Mouse (Mus musculus) T-helper 17 cell (primary cell): ENCODE results near the gene Lmbr1l.

ENCODE experiments used
- in situ Hi-C, 2 experiments: fragments of 300-600 bp; cut with MboI, MseI; formaldehyde crosslinking; loops; 1 replicate in 1 of 2; 2 replicates in 1 of 2; pipeline ENCODE4 v1.15.1; 2025; ENCODE audit warnings: high pct_unique_total_duplicates in 2 of 2

Gene Lmbr1l

DNA sequence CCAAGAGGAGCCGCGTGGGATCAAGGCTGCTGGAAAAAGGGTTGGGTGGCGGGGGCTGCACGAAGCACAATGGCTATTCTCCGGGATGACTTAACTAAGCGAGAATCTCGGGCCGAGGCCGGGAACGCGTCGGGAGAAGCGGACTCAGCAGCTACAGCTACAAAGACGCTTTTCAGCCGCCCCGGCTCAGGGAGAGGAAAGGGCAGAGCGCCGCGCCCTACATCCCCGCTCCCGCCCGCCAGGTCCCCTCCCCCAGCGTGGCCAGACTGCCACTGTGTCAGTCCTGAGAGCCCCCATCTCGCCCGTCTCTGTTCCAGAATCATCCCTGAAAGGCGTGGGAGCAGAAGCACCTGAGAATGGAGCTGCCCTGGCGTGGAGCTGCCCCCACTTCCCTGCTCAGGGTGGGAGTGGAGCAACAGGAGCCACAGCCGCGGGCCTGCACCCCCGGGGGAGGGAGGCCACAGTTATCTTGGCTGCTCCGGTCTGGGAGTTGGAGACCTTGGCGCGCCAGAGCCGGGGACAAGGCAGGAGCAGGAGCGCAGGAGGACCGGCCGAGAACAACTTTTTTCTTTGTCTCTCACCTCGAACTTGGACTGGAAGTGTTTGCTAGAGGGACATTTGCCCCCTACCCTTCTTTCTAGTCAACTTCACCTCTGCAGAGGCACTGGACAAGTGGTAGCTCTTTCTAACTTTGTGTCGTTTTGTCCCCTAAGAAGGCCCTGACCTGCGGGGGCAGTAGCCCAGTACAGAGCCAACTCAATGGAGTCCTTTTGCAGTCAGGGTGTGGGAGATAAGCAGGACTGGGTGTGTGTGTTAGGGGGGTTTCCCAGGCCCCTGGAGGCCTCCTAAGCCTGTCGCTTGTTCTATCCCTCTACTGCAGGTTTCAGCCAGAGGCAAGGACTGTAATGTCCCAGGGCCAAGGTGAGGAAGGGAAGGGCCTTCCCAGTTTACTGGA is 22.1 kb downstream of the Lmbr1l start:
- in situ Hi-C loops, result loop anchor here in 1 of 2 experiments (5.0 kb wide), 1 partner anchor 101 kb away; no protein-coding TSS in a partner anchor

DNA sequence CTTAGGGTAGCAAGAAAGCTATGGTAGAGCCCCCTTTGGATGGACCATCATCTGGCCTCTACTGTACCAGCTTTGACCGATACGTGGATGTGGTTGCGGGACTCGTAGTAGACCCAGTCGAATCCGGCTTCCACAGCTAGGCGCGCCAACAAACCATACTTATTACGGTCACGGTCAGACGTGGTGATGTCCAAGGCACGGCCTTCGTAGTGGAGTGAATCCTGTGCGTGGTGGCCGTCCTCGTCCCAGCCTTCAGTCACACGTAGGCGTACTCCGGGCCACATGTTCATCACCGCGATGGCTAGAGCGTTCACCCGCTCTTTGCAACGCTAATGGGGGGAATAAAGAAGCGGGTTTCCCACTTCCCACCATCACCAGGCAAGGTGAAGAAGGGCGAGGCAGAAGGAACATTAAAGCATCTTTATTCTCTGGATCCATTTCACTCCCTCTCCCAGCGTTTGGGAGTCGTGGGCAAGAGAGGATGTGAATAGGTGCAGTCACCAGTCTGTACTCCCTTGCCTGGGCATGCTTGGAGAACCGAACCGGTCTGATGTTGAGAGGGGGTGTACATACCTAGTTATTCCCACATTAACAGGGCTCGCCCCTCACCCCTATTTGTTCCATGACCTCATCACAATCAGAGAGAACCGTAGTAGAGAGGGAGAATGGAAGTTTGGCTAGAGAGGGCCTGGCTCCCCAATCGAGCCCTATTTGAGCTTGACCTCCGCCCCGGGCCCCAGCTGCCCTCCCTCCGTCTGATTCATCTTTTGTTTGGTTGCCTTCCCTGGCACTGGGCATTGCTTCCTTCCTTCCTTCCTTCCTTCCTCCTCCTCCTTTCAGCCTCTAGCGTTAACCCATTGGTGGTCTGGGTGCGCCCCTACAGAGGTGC is 23.0 kb downstream of the Lmbr1l start:
- in situ Hi-C loops, result loop anchor here in 1 of 2 experiments (5.0 kb wide), 1 partner anchor 102 kb away; no protein-coding TSS in a partner anchor

DNA sequence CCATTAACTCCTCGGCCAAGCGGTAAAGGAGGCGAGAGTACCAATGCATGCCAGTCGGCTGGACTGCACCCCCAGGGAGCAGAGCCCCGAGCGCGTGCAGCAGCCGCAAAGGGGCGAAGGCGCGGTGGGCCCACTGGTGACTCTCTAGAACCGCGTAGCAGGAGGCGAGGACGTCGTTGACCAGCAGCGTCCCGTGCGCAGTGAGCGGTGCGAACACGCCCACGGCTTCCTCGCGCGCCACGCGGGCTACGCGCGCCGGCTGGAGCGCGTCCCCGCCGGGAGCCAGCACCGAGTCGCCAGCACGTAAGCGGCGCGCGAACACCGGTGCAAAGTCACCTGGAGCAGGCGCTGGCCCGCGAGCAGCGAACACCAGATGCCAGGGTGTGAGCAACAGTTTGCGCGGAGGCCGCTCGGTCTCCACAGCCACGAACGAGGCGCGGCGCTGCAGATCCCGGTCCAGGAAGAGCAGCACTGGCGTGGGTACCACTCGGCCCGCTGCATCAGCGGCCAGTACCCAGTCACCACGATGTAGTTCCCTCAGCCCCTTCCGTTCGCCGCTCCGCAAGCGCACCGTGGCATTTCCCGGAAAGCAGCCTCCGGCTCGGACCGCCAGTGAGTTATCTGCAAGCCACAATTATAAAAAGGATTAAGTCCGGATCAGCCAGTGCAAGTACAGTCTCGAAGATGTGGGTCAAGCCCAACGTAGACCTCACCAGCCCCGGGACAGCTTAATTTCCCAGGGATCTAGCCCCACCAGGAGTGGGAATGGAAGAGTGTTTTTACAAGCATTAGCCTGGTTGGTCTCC is 23.9 kb downstream of the Lmbr1l start, which contains the start of gene Rhebl1:
Rhebl1 (minus strand) TSS at position 601 of the 806 bp plus-strand sequence.
- in situ Hi-C loops, result no loop called here

DNA sequence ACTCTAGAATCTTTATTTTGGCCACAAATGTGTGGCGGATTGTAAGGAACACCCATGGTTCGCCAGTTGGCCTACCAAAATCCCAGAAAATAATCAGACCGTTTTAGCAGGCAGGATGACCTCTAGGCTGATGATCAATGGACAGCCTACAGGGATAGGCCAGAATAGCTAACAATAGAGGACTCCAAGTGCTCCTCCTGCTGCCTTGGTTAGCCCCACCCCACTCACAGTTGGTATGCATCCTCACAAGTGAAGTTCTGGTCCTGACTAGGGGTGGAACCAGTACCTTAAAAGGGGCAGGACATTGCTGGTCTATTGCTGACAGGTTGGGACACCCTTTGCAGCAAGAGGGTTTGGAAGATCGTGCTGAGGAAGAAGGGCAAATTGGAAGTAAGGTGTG is 25.0 kb downstream of the Lmbr1l start:
- in situ Hi-C loops, result no loop called here

DNA sequence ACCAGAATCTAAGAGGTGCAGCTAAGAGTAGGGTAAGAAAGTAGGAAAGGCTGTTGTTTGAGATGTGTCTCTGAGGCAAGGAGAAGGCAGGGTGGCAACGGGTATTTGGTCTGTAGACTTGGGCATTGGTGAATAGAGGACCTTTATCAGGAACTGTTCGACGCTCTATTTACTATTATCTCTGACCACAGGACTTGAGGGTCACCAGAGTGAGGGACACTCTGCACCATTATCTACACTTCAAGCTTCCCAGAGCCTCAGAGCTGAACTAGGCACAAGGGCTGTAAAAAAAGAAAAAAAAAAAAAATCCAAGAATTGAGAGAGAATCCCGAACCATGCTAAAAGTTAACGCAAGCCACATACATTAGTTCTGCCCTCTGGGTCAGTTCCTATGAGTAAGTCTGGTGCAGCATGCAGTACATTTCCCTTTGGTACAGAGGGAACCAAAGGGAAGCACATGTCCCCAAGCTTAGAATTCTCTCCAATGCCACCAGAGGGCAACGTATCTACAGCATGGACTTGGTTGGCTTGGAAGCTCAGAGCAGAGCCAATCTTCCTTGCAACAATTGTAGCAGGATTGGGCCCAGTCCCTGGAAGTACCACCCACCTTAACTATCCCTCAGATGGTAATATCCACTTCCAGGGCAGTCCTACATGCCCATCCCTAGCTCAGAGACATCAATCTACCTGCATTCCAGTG is 26.0 kb downstream of the Lmbr1l start:
- in situ Hi-C loops, result no loop called here

DNA sequence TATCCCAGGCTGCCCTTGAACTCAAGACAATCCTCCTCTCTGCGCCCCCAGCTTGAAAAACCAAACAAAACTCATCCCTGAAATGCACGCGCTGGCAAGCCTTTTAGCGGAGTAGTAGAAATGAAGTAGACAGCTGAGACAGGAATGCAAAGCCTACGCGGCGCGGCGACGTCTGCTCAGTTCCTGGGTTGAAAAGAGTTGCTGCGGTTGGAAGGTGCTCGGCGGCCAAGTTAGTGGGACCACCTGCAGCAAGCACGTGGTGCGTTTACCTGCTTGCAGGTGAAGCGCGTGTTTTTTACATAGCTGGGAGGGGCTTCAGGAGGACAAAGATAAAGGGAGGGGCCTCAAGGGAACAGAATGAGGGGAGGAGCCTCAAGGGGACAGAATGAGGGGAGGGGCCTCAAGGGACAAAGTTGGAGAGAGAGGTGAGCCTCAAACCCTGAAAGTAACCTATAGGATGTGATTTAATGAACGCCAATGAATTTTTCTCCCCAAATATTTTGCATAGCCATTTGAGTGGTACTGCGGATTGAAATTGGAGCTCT is 26.8 kb downstream of the Lmbr1l start:
- in situ Hi-C loops, result no loop called here

DNA sequence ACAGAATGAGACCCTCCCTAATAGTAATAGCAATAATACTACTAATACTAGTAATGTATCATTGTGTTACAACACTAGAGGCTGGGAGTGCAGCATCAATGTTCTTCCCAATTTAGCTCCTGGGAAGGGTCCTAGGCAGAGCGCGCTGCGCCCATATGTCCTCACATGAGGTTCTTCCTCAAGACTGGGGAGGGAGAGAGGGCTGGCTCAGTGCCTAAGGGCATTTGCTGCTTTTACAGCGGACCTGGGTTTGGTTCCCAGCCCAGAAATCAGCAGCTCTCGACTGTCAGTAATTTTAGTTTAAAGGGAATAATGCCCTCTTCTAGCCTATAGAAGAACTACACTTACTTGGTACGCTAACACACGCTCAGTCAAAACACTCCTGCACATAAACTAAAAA is 30.5 kb downstream of the Lmbr1l start:
- in situ Hi-C loops, result no loop called here

DNA sequence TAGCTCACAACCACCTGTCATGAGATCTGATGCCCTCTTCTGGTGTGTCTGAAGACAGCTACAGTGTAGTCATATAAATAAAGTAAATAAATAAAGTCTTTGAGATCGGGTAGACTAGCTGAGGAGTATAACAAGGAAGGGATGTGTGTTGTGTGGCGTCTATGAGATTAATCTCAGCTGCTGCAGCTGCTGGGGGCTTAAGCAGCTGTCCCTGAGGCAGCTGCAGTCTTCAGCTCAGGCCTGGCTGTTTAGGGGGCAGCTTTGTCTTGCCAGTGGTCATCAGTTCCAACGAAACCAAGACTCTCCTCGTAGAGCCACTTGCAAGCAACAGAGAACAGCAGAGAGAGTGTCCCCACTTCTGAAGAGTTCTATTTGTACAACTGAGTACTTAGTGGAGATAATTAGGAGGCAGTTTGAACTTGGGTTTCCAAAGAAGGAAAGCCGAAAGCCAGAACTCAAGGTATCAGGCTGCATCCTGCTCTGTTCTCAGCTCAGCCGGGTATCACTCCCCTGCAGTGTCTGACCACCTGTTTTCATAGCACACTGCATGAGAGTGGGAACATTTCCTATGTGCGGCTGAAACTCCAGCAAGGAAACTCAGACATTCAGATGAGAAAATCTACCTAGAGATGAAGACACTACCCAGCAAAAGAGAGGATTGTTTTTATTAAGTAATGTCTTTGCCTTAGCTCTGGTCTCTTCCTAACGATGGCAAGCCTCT is 31.2 kb downstream of the Lmbr1l start:
- in situ Hi-C loops, result no loop called here

DNA sequence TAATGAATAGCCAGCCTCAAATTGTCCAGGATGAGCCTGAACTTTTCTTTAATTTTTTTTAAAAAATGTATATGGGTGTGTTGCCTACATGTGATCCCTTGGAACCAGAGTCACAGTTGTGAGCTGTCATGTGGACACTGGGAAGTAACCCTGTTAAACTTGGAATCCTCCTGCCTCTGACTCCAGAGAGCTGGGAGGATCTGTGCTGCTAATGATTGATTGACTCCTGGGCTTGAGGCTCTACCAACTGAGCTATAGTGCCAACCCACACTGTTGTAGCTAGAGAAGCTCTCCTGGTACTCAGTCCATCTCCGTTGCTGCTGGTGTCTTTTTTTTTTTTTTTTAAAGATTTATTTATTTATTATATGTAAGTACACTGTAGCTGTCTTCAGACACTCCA is 33.9 kb downstream of the Lmbr1l start:
- in situ Hi-C loops, result loop anchor here in 1 of 2 experiments (5.0 kb wide), 1 partner anchor 48 kb away; the partner anchor contains the start of gene Tuba1b

DNA sequence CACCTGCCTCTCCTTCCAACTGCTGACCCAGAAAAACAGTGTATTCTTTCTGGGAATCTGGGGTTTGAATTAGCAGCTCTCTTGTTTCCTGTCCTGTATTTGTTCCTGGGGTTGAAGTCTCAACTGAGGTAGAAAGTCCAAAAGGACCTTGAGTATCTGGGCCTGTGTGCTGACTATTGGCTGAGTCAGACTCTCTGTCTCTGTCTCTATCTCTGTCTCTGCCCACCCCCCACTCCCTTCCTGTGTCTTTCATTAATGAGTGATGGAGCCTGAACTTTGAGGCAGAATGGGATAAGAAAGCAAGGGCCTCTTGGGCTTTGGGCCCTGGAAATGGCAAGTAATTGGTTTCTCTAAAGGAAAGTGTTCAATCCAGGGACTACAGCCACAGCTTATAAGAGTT is 34.4 kb downstream of the Lmbr1l start:
- in situ Hi-C loops, result loop anchor here in 1 of 2 experiments (5.0 kb wide), 1 partner anchor 49 kb away; the partner anchor contains the start of gene Tuba1b

DNA sequence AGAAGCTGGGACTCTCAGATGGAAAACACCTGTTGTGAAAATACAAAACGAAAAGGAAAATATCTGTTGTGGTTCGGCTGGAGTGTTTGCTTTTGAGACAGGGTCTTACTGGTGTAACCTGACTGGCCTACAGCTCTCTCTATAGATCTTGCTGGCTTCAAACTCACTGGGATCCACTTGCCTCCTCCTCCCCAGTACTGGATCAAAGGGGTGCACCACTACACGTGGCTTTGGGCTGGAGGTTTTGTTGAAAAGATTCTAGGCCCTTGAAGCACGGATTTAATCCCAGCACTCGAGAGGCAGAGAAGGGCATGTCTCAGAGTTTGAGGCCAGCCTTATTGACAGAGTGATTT is 36.4 kb downstream of the Lmbr1l start:
- in situ Hi-C loops, result loop anchor here in 1 of 2 experiments (5.0 kb wide), 1 partner anchor 51 kb away; the partner anchor contains the start of gene Tuba1b

DNA sequence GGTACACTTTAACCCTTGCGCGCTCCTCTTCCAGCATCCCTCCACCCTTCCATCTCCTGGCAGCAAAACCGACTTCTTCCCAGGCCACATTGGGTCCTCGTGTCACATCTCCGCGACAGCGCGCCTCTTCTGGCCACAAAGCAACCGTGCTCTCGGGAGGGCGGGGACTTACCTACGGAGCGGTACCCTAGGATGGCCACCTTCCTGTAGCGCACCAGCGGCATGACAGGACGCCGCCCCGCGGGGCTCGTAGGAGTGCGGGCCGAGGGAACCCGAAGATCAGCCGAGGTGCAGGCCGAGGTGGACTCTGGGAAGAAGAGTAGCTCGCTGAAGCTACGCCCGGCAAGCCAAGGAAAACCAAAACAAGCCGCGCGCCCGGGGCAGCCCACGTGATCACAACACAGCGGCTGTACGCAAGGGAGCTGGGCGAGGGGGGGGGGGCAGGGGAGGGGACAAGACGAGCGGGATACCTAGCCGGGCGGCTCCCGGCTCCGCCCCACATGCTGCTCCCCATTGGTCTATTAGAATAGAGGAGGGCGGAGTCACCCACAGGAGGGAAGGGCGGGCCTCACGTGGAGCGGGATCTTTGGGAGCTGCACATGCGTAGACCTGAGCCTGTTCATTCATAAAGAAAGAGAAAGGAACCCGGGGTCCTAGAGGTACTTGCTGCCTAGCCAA is 36.9 kb downstream of the Lmbr1l start:
- in situ Hi-C loops, result loop anchor here in 1 of 2 experiments (5.0 kb wide), 1 partner anchor 51 kb away; the partner anchor contains the start of gene Tuba1b

DNA sequence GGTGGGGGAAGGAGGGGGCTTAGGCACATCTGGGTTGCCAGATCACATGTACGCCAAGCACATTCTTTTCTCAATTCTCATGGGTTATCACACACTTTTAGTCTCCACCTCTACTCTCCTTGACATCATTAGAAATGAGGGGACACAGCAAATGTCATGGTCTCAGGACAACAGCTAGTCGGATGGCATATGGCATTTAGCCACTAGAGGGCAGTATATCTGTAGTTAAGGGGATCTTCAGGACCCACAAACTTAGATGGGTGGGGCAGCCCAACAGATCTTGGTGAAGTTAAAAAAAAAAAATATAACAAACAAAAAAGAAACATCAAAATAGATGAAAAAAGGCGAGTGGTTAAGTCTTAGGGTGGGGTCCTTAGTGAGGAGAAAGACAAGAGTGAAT is 40.7 kb downstream of the Lmbr1l start:
- in situ Hi-C loops, result no loop called here

DNA sequence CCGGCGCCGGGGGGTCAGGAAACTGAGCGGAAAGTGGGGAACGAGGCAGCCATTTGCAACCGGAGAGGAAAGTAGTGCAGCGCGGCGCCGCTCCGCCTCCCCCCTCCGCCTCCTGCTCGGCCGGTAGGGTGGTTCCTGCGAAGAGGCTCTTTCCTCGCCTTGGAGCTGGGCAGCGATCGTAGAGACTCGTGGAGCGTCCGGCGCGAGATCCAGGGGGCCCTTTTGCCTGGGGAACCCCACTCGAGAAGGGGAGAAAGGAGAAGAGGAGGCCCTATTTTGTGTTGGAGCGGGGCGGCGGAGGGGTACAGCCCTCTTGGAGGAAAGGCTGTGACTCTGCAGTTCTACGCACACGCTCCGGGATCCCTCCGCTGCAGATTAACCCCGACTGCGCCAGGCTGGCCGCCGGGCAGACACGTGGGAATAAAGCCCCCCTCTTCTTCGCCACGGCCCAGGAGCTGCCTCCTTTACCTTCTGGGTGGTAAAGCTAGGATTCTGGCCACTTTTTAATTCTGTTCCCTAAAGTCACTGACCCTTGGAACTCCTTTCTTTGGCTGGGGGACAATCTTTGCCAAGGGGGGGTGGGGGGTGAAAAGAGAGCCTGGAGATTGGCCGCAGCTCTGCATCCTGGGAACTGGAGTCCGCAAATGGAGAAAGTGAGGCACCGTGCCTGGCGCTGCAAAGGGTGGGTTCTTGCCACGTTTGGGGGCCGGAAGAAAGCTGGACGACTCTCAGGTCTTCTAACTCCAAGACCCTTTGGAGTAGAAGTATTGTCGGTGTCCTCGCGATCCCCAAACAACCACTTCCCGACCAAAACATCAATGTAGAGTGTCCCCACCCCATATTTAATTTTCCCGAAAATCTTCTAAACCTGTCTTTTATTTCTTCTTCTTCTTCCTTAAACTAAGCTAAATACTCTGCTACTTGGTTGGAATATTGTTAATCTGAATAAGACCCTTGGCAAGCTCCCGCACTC is 45.8 kb downstream of the Lmbr1l start:
- in situ Hi-C loops, result no loop called here

DNA sequence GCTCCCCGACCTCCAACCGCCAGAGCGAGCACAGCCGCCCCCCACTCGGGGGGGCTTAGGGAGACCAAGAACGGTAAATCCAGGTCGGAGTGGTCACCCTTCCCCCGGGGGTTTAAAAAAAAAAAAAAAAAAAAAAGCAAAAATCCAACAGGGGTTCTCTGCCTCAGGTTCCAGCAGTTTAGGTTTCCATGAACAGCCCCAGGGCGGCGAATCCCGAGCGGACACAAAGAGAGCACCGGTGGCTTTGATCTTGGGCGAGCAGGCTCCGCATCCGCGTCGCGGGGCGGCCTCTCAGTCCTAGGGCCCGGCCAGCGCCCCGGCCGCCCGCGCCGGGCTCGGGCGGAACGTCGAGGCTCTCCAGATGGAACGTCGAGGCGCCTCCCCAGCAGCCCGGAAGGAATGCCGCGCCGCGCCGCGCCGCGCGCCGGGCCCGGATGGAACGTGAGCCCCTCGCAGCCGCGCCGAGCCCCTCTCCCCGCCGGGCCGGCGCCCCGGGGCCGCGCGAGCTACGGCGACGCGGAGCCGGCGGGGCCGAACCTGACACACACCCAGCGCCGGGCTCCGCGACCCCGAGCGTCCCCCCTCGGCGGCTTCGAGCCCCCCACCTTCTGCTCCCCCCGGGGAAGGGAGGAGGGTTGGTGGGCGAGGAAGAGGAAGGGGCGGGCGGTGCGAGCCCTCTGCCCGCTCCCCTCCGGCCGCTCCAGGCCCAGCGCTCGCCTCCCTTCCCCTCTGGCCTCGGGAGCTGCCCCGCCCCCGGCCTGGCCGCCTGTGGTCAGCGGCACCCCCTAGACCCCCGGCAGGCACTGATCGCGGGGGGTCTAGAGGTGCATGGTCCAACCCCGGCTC is 46.7 kb downstream of the Lmbr1l start, which contains the start of gene Kmt2d:
Kmt2d (minus strand) TSS at position 135 of the 846 bp plus-strand sequence.
- in situ Hi-C loops, result no loop called here
